Mouse (Mus musculus) monocyte, adult 2 months (primary cell): ENCODE results near the gene Nkd1.

Experiments used
- DNase-seq, 2 experiments: peaks; one replicate each; pipeline ENCODE4 v3.0.0; 2022; ENCODE audit warnings: low spot score in 2 of 2, low read depth in 1 of 2

Gene Nkd1

DNA sequence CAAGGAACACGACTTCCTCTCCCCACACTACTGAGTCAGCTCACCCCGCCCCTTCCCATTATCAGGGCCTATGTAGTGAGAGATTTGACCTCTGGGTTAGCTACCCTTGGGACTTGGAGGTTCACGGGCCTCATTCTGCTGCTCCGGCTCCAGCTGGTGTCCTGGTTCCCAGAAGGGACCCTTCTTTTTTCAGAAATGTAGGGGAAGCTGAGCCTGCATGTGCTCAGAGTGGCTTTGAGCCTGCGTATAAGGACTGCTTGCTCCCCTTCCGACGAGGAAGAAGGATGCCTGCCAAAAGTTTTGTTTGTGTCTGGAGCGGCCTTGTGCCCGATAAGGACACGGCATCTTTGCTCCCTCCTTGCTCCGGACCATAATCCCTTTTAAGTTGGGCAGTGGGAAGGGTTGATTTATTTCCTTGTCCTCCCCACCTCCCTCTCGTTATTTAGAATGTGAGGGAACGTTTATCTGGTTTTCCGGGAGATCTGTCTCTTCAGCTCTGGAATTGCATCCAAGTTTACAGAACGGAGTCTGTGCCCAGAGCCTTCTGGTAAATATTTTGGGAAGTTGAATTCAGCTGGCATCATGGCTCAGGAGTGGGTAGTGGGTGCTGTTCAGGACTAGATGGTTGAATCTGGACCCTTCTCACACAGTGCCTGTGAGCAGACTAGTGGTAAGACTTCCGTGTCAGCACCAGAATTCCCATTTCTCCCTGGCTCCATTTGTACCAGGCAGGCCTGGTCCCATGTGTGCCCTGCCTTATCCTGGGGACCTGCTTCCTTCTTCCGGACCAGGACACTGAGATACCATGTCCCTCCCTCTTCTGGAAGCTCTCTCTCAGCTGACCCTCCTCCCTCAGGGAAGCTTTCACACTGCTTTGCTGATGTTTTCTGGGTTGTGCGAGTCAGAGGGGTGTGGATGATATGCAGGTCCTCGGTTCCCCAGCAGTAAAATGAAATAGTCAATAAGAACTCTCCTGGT lies 17.1 kb downstream of the Nkd1 start:
- DNase-seq = no peak

- DNase-seq = no peak
Measured at GRCm38 (mm10) chr8:88538976-88539371, 17.8 kb downstream of the Nkd1 start.

GRCm38 (mm10) chr8:88539963-88540362 lies 18.8 kb downstream of the Nkd1 start:
- DNase-seq = no peak

- DNase-seq = no peak
Measured at GRCm38 (mm10) chr8:88542596-88543213, 21.6 kb downstream of the Nkd1 start.

GRCm38 (mm10) chr8:88544677-88545076 lies 23.5 kb downstream of the Nkd1 start:
- DNase-seq = no peak

DNA sequence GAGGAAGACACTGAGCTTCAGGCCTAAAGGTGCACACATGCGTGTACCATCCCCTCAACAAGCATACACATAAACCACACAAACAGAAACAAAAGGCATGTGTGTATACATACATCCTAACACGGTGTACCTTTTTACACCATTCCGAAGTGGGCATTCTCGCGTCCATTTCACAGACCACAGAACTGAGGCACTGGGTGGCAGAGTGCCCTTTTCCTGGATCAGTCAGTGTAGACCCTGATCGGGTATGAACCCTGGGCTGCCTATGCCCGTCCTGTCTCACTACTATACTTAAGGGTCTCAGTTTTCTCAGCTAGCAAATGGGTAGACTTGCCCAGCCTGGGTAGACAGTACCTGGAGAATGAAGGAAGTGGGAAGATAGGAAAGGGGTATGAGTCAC lies 24.3 kb downstream of the Nkd1 start:
- no peak for DNase-seq

DNA sequence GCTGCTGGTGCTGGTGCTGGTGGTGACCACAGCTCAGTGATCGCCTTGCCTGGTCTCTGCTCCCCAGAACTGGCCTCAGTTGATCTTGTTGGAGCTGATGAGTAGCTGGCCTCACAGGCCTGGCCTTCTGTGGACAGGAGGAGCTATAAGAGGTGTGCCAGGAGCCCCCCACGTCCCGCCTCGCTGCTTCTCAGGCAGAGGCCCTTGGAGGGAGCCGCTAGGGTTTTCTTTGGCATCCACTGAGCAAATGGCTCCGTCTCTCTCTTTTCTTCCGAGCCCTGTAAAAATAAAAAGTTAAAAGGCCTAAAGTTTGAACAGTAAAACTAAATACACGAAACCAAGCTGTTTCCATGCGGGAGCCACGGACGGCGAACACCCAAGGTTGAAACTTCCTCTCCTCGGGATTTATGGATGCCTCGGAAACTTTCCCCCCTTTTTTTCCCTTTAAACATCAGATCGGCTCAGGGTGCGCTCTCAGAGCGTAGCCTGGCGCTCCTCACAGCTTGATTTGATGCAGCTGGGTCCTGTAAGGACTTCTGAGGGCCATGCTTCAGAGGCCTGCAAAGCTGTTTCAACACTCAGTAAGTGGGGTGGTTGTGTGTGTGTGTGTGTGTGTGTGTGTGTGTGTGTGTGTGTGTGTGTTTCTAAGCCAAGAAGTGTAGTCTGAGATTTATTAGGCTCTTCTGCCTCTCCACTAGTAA lies 25.0 kb downstream of the Nkd1 start:
- DNase-seq = no peak

DNA sequence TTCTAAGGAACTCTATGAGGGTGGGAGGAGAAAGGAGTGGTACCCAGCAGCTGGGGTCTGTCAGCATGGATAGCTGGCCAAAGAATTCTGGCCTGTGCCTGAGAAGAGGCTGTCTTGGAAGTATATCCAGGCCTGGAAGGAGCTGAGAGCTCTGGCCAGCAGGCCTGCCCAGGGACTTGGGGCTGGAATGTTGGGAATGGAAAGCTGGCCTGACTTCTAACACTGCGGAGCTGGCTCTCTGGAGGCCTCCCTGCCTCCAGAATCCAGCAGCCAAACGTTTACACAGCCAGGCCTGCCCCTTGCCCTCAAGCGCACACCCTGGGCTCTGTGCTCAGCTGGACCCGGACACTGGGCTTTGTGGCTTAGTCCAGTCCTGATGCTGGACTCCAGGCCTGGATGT lies 34.5 kb downstream of the Nkd1 start:
- DNase-seq = no peak

GRCm38 (mm10) chr8:88559985-88560473 lies 38.9 kb downstream of the Nkd1 start:
- DNase-seq = no peak

GRCm38 (mm10) chr8:88561402-88561801 lies 40.2 kb downstream of the Nkd1 start:
- no peak for DNase-seq

DNA sequence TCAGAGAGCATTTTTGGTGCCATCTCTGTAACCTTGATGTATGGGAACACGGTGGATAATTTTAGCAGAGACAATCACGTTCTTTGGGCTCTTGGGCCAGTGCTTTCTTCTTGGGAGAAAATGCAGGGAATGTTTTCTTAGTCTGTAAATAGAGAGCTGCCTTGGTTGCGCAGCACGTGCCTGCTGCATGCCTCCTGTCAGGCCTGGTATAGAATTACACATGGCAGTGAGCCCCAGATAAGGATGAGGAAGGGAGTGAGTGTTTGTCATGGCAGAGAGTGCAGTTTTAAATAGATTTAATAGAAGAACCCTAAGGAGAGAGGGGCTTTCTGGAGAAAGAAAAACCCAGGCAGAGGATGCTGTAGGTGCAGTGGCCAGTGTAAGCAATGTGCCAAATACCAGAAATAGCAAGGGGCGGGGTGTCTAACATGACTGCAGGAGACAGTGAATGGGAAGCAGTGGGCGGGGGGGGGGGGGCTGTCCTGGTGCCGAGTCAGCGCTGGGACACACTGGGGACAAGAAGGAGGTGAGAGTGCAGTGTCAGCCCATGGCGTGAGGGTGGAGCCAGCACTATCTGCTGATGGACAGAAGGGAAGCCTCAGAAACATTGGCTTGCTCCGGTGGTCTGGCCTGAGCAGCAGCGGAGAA lies 43.2 kb downstream of the Nkd1 start:
- no peak for DNase-seq

DNA sequence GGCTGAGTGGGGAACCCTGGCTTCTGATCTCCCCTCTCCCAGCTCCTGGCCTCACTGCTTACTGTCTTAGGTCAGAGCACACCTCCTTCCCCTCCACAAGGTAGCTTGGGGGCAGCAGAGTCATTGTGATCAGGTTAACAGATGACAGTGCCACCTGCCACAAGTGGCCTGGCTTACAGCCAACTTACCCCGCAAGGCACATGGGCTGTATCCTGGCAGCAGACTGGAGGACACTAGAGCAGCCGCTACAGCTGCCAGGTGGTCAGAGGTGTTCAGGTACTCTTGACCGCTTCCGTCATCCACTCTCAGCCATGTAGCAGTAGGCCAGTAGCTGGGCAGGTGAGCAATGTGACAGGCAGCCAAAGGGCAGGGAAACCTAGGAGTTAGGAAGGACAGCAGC lies 45.0 kb downstream of the Nkd1 start:
- DNase-seq = no peak

- DNase-seq = no peak
Measured at GRCm38 (mm10) chr8:88567314-88568121, 46.4 kb downstream of the Nkd1 start.

GRCm38 (mm10) chr8:88568211-88568610 lies 47.1 kb downstream of the Nkd1 start:
- DNase-seq = no peak

DNA sequence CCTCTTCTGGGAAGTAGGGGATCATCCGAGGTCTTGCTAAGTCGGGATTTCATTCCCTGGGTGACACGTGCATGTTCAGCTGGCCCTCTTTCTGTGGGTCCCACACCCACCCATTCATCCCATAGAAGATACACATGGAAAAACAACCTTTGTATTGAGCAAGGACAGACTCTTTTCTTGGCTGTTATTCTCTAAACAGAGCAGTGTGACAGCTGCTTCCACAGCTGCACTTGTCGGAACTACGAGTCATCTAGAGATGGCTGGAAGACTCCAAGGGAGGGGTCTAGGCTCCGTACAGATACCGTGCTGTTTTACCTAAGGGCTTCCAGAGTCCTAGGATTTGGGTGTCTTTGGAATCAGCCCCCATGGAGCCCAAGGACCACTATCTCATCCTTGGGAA lies 48.2 kb downstream of the Nkd1 start:
- DNase-seq = no peak

DNA sequence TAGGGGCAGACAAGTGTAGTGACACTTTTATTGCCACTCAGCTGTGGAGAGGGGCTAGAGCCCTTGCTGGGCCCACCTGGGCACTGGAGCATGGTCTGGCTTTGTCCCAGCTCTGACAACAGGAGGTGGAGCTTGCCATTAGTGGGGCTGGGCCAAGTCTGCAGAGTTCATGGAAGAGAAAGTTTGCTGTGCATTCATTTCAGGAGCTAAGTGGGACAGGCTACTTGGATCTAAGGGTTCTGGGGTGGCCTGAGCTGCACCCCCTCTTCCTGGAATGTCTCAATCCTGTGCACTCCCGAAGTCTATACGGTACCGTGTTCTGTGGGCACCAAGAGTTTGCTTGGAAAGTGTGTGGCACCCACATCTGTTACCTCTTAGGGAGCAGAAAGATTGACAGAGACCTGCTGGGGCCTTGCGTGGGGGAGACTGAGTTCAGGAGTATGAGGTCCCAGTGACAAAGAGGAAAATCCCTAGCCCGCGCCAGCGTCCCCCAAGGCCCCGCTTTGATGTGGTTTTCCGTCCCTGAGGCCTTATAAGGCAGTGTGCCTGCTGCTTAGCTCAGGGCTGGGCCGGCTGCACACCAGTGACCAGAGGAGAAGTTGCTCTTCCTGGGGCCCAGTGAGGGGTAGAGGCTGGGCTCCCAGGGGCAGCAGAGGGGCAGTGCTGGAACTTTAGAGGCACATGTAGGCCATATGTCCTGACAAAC lies 49.3 kb downstream of the Nkd1 start:
- no peak for DNase-seq

- no peak for DNase-seq
Measured at GRCm38 (mm10) chr8:88571434-88572184, 50.5 kb downstream of the Nkd1 start.

DNA sequence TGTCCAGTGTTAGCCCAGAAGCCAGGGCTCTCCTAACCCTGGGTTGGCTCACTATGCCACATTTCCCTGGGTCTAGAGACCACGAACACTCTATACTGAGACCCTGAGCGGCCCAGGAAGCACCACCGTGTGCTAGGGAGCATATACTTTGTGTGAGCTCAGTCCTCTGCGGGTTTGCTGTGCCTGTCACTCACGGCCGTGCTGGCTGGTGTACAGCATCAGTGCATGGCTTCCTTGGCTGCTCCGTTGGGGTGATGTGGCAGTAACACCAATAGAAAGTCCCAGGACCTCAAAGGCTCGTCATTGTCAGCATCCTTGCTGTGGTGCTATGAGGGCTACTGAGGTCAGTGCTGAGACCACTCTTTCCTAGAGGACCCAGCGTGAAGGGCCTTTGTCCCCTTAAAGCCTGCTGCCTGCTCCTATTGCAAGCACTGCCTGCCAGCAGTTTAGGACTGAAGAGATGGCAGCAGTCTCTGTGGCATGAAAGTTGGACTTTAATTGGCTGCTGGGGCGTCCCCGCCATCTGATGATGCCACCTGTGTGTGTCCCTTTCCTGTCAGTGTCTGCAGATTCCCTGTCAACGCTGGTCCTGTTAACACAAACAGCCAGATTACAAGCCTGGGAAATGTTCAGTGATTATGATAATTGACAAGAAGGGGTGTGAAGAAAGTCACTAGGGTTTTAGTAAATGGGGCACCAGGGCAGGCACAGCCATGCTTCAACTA lies 51.2 kb downstream of the Nkd1 start:
- DNase-seq = no peak
